Mouse (Mus musculus) heart, embryonic 12.5 days (tissue): ENCODE measurements around the gene Fgfbp1. TPM values are rescaled to one million over a fixed set of nuclear protein-coding genes. Genes with fewer than 3 reads are reported as not detected.

Experiments
- ATAC-seq: fragments of 200-750 bp; cut with Nextera tagmentation; 2 replicates; pipeline ENCODE4 v1.8.0; 2017; ENCODE audit warnings: moderate TSS enrichment, moderate library complexity; ENCODE audit not compliant: insufficient number of reproducible peaks, low FRiP score
- H3K27ac ChIP-seq: fragments of 300-500 bp; sonication (generic); 2 replicates; pipeline ENCODE4 v1.5.1; 2016; ENCODE audit warnings: mild to moderate bottlenecking, moderate library complexity; ENCODE audit not compliant: poor library complexity, severe bottlenecking
- H3K27me3 ChIP-seq: fragments of 300-500 bp; sonication (generic); replicated peaks from 2 replicates; pipeline ENCODE4 v1.6.1; 2016; ENCODE audit warnings: mild to moderate bottlenecking, moderate library complexity
- H3K36me3 ChIP-seq: fragments of 300-500 bp; sonication (generic); 2 replicates; pipeline ENCODE4 v1.6.1; 2016; ENCODE audit warnings: mild to moderate bottlenecking, moderate library complexity
- H3K4me1 ChIP-seq: fragments of 300-500 bp; sonication (generic); replicated peaks from 2 replicates; pipeline ENCODE4 v1.6.1; 2016; ENCODE audit warnings: mild to moderate bottlenecking
- H3K4me2 ChIP-seq: fragments of 300-500 bp; sonication (generic); 2 replicates; pipeline ENCODE4 v1.6.1; 2016; ENCODE audit warnings: mild to moderate bottlenecking, moderate library complexity
- H3K4me3 ChIP-seq: fragments of 300-500 bp; sonication (generic); 2 replicates; pipeline ENCODE4 v1.5.1; 2016; ENCODE audit warnings: mild to moderate bottlenecking
- H3K9ac ChIP-seq: fragments of 300-500 bp; sonication (generic); 2 replicates; pipeline ENCODE4 v1.6.1; 2016; ENCODE audit warnings: mild to moderate bottlenecking, moderate library complexity
- H3K9me3 ChIP-seq: fragments of 300-500 bp; sonication (generic); replicated peaks from 2 replicates; pipeline ENCODE4 v1.6.1; 2016; ENCODE audit warnings: mild to moderate bottlenecking, moderate library complexity
- WGBS: fragments of 180-500 bp; shearing (Covaris S2); methylation state at CpG from one replicate; pipeline ENCODE4 v1.1.7; 2016; 5-methylcytosine and 5-hydroxymethylcytosine counted together
- polyA plus RNA-seq: library from polyadenylated mRNA; unstranded; fragments of >200 nt; fragmentation: Nextera tagmentation; extraction: Ambion mirVana; gene quantifications from 2 replicates; pipeline ENCODE4 v1.2.1, GENCODE M21; 2016

The Fgfbp1 gene
- 0.17 TPM in 1 of 2 replicates, not detected in the other for polyA plus RNA-seq

DNA sequence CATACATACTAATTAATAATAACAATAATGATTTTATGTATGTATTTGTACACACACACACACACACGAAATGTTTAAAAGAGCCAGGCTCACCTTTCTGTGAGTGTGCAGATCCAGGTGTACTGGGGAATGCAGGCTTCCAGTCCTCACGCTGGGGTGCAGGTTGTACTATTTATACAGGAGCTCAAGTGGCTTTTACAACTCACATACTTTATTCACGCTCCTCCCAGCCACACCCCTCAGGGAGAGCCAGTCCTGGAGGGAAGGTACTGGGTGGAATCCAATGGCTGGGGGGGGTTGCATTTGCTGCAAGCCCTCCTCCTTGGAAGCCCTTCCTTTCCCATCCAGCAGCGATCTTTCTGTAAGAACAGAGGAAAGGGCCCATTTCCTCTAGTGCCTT is at the start of gene Fgfbp1:
Gene Fgfbp1, minus strand, starts transcription at position 160 of the 400 bp plus-strand sequence.
- H3K4me3 ChIP-seq, result no peak within 1 kb of the TSS
- no peaks in the 10 kb centered on the region for H3K27me3 ChIP-seq
- no peaks in the 10 kb centered on the region for H3K36me3 ChIP-seq
- ATAC-seq, result no peak
- H3K9ac ChIP-seq, result no peak within 1 kb of the TSS
- WGBS, result 54% methylated on average over 4 of the region's 4 CpGs
- H3K4me2 ChIP-seq, result no peak within 1 kb of the TSS
- no peaks in the 10 kb centered on the region for H3K9me3 ChIP-seq
- H3K27ac ChIP-seq, result no peak within 1 kb of the TSS
- H3K4me1 ChIP-seq, result no peaks in the 10 kb centered on the region

DNA sequence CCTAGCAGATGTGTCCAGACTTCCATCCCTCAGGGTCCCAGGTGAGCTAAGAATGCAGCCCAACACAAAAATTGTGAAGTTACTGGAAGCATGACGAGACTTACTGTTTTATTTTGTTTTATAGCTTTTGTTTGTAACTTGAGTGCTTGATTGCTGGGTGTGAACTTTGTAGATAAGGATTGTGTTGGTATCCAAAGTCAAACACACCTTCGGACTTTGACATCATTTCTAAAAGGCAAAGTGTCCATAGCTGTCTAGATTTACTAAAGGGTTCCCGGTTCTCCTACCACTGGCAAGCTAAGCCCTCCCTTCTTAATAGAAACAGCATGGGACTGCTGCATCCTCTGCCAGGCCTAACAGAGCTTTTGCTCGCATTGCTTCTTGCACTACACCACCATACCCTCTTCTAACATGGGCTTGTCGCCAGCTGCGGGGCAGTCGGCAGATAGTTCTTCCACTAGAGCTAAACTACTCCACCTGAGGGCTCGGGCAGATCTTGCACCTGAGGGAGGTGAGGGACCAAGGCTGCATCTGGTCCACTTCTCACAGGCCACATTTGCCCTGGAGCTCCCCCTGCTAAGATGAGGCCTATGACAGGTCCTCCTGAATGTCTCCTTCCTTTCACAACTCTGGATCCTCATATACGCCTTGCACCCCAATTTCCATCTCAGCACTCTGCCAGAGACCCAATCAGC is 16.9 kb upstream of the Fgfbp1 start:
- no peaks in the 10 kb centered on the region for H3K9me3 ChIP-seq
- WGBS, result 79% methylated on average over 9 of the region's 9 CpGs
- H3K4me1 ChIP-seq, result no peaks in the 10 kb centered on the region
- H3K27me3 ChIP-seq, result no peaks in the 10 kb centered on the region
- H3K4me3 ChIP-seq, result no peak overlapping the region
- ATAC-seq, result no peak
- no peak overlapping the region for H3K9ac ChIP-seq
- peaks cover 4% of the 10 kb centered on the region; the same call in 1 of the 2 replicates for H3K36me3 ChIP-seq
- H3K27ac ChIP-seq, result no peak overlapping the region
- H3K4me2 ChIP-seq, result no peak overlapping the region

DNA sequence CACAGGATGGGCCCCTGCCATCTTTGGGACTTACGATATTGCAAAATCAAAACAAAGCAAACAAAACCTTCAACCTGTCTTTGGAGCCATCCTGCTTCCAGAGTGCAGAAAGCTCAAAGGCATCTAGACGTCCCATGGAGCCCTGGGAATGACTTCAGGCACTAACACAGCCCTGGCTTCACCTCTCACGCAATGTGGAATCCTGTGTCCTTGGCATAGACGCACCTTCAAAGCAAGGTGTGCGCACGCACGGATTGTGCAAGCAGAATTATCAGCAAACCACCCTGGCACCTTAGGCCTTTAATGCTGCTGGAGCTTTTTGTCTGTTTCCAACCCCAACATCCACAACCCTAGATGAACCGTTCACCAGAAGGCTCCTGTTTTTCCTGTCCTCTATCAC is 16.0 kb upstream of the Fgfbp1 start:
- Histone ChIP-seq H3K27me3 (no peaks in the 10 kb centered on the region), H3K9me3 (no peaks in the 10 kb centered on the region), H3K36me3 (peaks cover 4% of the 10 kb centered on the region; the same call in 1 of the 2 replicates), H3K4me3 (no peak overlapping the region), H3K4me2 (no peak overlapping the region), H3K27ac (no peak overlapping the region), H3K4me1 (no peaks in the 10 kb centered on the region), H3K9ac (no peak overlapping the region)
- 83% methylated on average over 8 of the region's 8 CpGs for WGBS
- no peak for ATAC-seq

GRCm38 (mm10) chr5:43996162-43996561 is 14.6 kb upstream of the Fgfbp1 start:
- Histone ChIP-seq H3K4me2 (no peak overlapping the region), H3K27me3 (no peaks in the 10 kb centered on the region), H3K9me3 (no peaks in the 10 kb centered on the region), H3K9ac (no peak overlapping the region), H3K4me1 (no peaks in the 10 kb centered on the region), H3K27ac (no peak overlapping the region), H3K36me3 (no peaks in the 10 kb centered on the region), H3K4me3 (no peak overlapping the region)
- no peak for ATAC-seq
- WGBS, result 53% methylated on average over 4 of the region's 4 CpGs

DNA sequence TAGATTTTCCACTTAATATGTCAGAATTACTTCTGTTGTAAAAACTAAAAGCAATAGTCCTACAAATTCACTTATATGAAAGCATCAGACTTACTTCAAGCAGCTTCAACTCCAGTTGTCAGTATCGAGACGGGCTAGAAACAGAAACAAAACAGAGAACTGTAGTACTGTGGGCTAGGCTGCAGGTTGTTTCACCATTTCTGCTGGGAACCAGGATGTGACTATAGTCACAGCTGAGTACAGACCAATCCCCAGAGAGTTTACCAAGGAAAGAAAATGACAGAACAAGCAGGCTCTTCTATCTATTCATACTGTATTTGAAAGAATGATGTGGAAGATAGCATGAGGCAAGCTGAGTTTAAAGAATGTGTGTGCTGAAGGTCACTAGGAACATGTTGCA is 13.4 kb upstream of the Fgfbp1 start:
- no peaks in the 10 kb centered on the region for H3K9me3 ChIP-seq
- no peak overlapping the region for H3K4me2 ChIP-seq
- H3K4me3 ChIP-seq, result no peak overlapping the region
- no peak overlapping the region for H3K27ac ChIP-seq
- no peaks in the 10 kb centered on the region for H3K27me3 ChIP-seq
- no peak overlapping the region for H3K9ac ChIP-seq
- 81% methylated on average over 2 of the region's 2 CpGs for WGBS
- H3K4me1 ChIP-seq, result no peaks in the 10 kb centered on the region
- ATAC-seq, result no peak
- H3K36me3 ChIP-seq, result no peaks in the 10 kb centered on the region

DNA sequence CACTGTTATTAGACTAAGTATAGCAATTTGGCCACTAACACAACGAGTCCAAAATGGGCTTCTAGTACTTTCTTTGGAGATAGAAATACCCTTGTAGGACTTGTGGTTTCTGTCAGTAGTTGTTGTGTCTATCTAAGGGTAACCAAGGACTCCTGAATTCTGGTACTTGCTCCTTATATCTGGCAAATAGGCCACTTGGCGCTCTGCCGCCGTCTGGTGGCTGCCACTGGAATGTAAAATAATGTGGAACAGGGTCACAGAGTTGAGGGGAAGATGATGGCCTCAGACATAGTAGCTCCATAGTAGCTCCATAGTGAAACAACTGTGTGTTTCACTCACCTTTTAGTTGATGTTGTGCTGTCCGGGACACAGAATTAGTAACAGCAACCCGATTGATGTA is 8.7 kb upstream of the Fgfbp1 start:
- no peaks in the 10 kb centered on the region for H3K4me1 ChIP-seq
- H3K36me3 ChIP-seq, result no peaks in the 10 kb centered on the region
- H3K4me2 ChIP-seq, result no peak overlapping the region
- no peaks in the 10 kb centered on the region for H3K9me3 ChIP-seq
- no peak for ATAC-seq
- WGBS, result 49% methylated on average over 6 of the region's 6 CpGs
- H3K27ac ChIP-seq, result no peak overlapping the region
- no peak overlapping the region for H3K4me3 ChIP-seq
- no peaks in the 10 kb centered on the region for H3K27me3 ChIP-seq
- no peak overlapping the region for H3K9ac ChIP-seq

DNA sequence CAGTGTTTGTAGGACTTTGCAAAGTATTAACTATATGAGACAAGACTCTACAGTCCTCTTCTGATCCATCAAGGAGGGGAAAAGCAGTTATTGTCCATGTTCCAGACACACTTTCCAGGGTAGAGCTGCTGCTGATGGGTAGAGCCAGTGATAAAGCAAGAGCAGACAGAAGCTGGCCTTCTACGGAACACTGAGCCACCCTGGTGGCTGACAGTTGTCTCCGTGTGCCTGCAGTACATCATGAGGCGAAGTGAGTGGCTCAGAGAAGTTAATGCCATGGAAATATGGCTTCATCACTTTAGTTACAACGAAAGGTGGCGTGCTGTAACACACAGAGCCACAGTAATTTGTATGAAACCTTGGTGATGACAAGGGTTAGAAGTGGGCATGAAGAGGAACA is 7.4 kb upstream of the Fgfbp1 start:
- Histone ChIP-seq H3K4me1 (no peaks in the 10 kb centered on the region), H3K4me2 (no peak overlapping the region), H3K27ac (no peak overlapping the region), H3K4me3 (no peak overlapping the region), H3K36me3 (no peaks in the 10 kb centered on the region), H3K9me3 (no peaks in the 10 kb centered on the region), H3K27me3 (no peaks in the 10 kb centered on the region), H3K9ac (no peak overlapping the region)
- 51% methylated on average over 5 of the region's 5 CpGs for WGBS
- ATAC-seq, result no peak

GRCm38 (mm10) chr5:43986212-43986611 is 4.6 kb upstream of the Fgfbp1 start:
- no peak overlapping the region for H3K4me2 ChIP-seq
- no peak overlapping the region for H3K4me3 ChIP-seq
- no peaks in the 10 kb centered on the region for H3K4me1 ChIP-seq
- no peaks in the 10 kb centered on the region for H3K27me3 ChIP-seq
- H3K9me3 ChIP-seq, result no peaks in the 10 kb centered on the region
- no peak for ATAC-seq
- no peak overlapping the region for H3K9ac ChIP-seq
- no peak overlapping the region for H3K27ac ChIP-seq
- H3K36me3 ChIP-seq, result no peaks in the 10 kb centered on the region

DNA sequence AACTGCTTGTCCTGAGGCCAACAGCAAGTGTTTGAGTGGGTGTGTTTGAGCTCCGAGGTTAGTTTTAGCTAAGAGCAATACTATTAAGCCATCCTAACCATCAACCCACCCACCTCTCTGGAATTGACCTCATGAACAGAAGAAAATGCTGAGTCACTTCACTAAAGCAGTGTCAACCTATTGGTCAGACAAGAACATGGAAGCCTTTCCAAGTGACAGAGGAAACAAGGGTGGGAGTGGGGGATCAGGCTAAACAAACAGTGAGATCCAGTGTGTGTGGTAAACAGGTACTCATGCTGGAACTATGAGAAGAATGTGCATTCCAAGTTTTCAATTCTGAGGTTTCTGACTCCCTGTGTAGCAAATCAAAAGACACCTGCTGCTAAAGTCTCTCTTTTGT is 1.3 kb upstream of the Fgfbp1 start:
- 65% methylated on average over 1 of the region's 1 CpGs for WGBS
- ATAC-seq, result no peak

GRCm38 (mm10) chr5:43980397-43980796 is 1.2 kb downstream of the Fgfbp1 start:
- Histone ChIP-seq H3K4me3 (no peak overlapping the region), H3K4me1 (no peaks in the 10 kb centered on the region), H3K9ac (no peak overlapping the region), H3K27me3 (no peaks in the 10 kb centered on the region), H3K36me3 (no peaks in the 10 kb centered on the region), H3K4me2 (no peak overlapping the region), H3K9me3 (no peaks in the 10 kb centered on the region), H3K27ac (no peak overlapping the region)
- ATAC-seq, result no peak
- 71% methylated on average over 2 of the region's 2 CpGs for WGBS

More for the DNA sequence above, 1.3 kb upstream of the Fgfbp1 start:
- H3K4me2 ChIP-seq, result no peak overlapping the region
- no peaks in the 10 kb centered on the region for H3K9me3 ChIP-seq
- no peaks in the 10 kb centered on the region for H3K27me3 ChIP-seq
- H3K4me1 ChIP-seq, result no peaks in the 10 kb centered on the region
- no peak overlapping the region for H3K27ac ChIP-seq
- no peak overlapping the region for H3K9ac ChIP-seq
- no peak overlapping the region for H3K4me3 ChIP-seq
- H3K36me3 ChIP-seq, result no peaks in the 10 kb centered on the region

DNA sequence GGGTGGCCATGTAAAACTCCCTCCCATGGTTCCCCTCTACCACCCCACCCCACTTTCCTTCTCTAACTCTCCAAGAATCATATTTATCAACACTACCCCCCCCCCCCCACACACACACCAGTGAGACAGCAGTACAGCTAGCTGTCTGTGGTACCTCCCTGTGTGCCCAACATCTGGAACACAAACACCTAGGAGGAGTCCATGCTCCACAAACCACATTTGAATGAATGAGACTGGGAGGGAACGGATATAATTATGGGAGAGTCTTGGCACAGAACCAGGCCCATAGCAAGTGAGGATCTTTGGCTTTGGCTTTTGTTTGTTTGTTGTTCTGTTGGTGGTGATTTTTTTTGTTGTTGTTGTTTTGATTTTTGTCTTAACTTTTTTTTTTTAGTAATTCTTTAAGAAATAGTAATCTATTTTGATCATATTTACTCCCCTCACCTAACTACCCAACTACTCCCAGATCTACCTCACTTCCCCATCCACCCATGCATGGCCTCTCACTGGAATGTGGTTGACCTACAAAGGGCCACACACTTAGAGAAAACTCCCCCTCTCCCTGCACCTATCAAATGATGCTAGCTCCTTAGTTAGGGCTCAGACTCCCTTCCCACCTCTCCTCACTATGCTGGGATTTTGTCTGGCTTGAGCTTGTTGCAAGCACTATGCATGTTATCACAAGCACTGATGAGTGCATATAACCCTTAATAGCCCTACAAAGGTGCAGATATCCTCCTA is 4.6 kb downstream of the Fgfbp1 start:
- H3K36me3 ChIP-seq, result no peaks in the 10 kb centered on the region
- no peak overlapping the region for H3K27ac ChIP-seq
- H3K4me2 ChIP-seq, result no peak overlapping the region
- no peak for ATAC-seq
- no peak overlapping the region for H3K4me3 ChIP-seq
- no peaks in the 10 kb centered on the region for H3K9me3 ChIP-seq
- no peaks in the 10 kb centered on the region for H3K4me1 ChIP-seq
- no peaks in the 10 kb centered on the region for H3K27me3 ChIP-seq
- no peak overlapping the region for H3K9ac ChIP-seq
- 83% methylated on average over 1 of the region's 1 CpGs for WGBS
